Mouse (Mus musculus): ENCODE results near the gene Speer4d. TPM values are rescaled to one million over a fixed set of nuclear protein-coding genes. Genes with fewer than 3 reads are reported as not detected.
"Not testable (repeated sequence)": the region's sequence is repeated elsewhere in the genome, so short reads cannot be mapped to it uniquely, and the experiment has no call there.

Speer4d gene
- polyA plus RNA-seq, 1 experiment from 2014 or later = not detected

DNA sequence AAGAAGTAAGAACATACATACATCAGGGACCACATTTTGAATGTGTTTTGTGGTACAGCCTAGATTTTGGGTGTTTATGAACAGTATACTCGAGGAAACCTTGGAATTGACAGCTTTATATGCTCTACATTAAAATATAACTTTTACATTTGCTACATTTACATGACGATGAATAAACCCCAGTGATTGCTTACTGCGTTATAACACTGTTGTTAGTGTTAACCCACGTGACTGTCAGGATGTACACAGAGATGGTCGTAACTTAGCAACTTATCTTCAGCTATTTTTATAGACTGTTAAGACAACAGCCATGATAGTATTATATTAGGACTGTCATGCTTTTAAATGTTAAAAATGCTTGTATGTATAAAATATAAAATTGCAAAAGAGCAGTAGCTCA, 17.4 kb upstream of the Speer4d start:
- not testable (repeated sequence) for H3K27ac ChIP-seq (ENCODE audit: low read depth, low read length); DNase-seq (ENCODE audit: low spot score); H3K4me1 ChIP-seq (replicated peaks; ENCODE audit: control insufficient read depth, insufficient read depth, low read length); H3K27me3 ChIP-seq (ENCODE audit: control insufficient read depth, insufficient read depth, low read length); H3K4me3 ChIP-seq (ENCODE audit: low read depth, low read length); H3K36me3 ChIP-seq (ENCODE audit: control insufficient read depth, insufficient read depth, low read length); H3K9ac ChIP-seq (ENCODE audit: low read length); H3K4me2 ChIP-seq (ENCODE audit: low read depth, low read length, severe bottlenecking)
- ATAC-seq (replicated peaks; ENCODE audit: low FRiP score) = peak; percentile 62; the same call in 1 of the 2 replicates
- H3K9me3 ChIP-seq (ENCODE audit: control insufficient read depth, low read length) = peaks cover 12% of the 10 kb centered on the region
- 65% methylated on average over 5 of the region's 5 CpGs for WGBS

DNA sequence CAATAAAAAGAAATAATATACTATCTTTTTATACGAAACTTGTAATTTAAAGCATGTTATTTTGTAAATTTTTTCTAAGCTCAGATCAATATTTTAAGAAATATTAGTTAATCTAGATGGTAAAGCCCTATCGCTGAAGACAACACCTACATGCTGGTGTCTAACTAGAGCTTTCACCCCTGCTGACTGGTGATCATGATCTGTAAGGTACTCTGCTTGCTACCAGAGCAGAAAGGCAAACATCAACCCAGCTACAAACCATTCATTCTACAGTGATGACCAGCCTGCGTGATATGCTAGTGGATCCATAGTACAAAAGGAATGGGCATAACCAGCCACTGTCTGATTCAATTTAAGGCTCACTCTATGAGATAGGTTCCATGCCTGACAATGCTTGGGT, 16.9 kb upstream of the Speer4d start:
- peak; percentile 57 for ATAC-seq (replicated peaks; ENCODE audit: low FRiP score)
- not testable (repeated sequence) for H3K4me2 ChIP-seq (ENCODE audit: low read depth, low read length, severe bottlenecking); H3K27ac ChIP-seq (ENCODE audit: low read depth, low read length); H3K9ac ChIP-seq (ENCODE audit: low read length); H3K36me3 ChIP-seq (ENCODE audit: control insufficient read depth, insufficient read depth, low read length); H3K4me3 ChIP-seq (ENCODE audit: low read depth, low read length); DNase-seq (ENCODE audit: low spot score); H3K4me1 ChIP-seq (replicated peaks; ENCODE audit: control insufficient read depth, insufficient read depth, low read length); H3K27me3 ChIP-seq (ENCODE audit: control insufficient read depth, insufficient read depth, low read length)
- WGBS = 65% methylated on average over 3 of the region's 3 CpGs
- peaks cover 12% of the 10 kb centered on the region for H3K9me3 ChIP-seq (ENCODE audit: control insufficient read depth, low read length)

DNA sequence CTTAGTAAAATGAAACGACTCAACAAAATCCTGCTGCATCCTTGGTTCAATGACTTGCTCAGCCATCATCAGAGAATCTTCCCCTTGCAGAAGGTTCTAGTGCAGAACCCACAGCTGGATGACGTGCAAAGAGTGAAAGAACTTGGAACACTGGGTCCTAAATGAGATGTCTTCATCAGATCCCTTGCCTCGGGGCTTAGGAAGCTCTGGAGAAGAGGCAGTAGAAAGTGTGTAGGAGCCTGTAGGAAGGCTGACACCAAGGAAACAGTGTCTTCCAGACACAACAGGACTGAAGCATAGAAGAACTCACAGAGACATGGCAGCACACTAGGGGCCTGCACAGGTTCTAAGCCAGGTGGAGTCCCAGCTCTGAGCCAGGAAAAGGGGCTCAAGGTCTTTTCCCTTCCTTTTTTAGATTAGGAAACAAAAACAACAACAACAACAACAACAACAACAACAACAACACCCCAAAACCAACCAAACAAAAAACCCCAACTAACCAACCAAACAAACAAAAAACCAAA, 16.4 kb upstream of the Speer4d start:
- not testable (repeated sequence) for H3K36me3 ChIP-seq (ENCODE audit: control insufficient read depth, insufficient read depth, low read length); H3K4me3 ChIP-seq (ENCODE audit: low read depth, low read length); H3K4me1 ChIP-seq (replicated peaks; ENCODE audit: control insufficient read depth, insufficient read depth, low read length); H3K4me2 ChIP-seq (ENCODE audit: low read depth, low read length, severe bottlenecking); H3K27ac ChIP-seq (ENCODE audit: low read depth, low read length); H3K9ac ChIP-seq (ENCODE audit: low read length); H3K27me3 ChIP-seq (ENCODE audit: control insufficient read depth, insufficient read depth, low read length)
- peak; percentile 53 for DNase-seq (ENCODE audit: low spot score)
- peaks cover 12% of the 10 kb centered on the region for H3K9me3 ChIP-seq (ENCODE audit: control insufficient read depth, low read length)
- ATAC-seq (replicated peaks; ENCODE audit: low FRiP score) = 0 out of 2 replicates have a peak, but pooled peaks have one; percentile 50
- WGBS = 64% methylated on average over 3 of the region's 3 CpGs

- H3K36me3 ChIP-seq (ENCODE audit: control insufficient read depth, insufficient read depth, low read length); DNase-seq (ENCODE audit: low spot score); H3K9ac ChIP-seq (ENCODE audit: low read length); H3K4me2 ChIP-seq (ENCODE audit: low read depth, low read length, severe bottlenecking); H3K27ac ChIP-seq (ENCODE audit: low read depth, low read length); ATAC-seq (replicated peaks; ENCODE audit: low FRiP score); H3K4me1 ChIP-seq (replicated peaks; ENCODE audit: control insufficient read depth, insufficient read depth, low read length); H3K4me3 ChIP-seq (ENCODE audit: low read depth, low read length); H3K27me3 ChIP-seq (ENCODE audit: control insufficient read depth, insufficient read depth, low read length): not testable (repeated sequence)
- peaks cover 12% of the 10 kb centered on the region for H3K9me3 ChIP-seq (ENCODE audit: control insufficient read depth, low read length)
- 54% methylated on average over 2 of the region's 2 CpGs for WGBS
These were observed 15.9 kb upstream of the Speer4d start for GRCm38 (mm10) chr5:15603008-15603407.

DNA sequence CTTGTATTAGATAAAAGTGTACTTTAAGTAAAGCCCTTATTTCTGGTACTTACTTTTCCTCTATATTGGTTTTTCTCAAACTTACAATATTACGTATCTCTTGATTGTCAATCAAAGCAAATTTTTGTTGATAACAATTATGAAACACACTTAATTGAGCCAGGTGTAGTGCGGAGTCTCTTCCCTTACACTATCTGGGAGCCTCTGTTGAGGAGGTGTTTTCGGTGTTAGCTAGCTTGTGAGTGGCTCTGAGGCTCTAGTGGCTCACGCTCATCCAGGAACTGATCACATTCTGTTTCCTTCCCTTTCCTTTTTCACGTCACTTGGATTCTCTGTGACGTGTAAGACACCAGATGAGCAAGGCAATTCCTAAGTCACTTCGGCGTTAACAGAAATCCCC, 15.3 kb upstream of the Speer4d start:
- not testable (repeated sequence) for H3K4me2 ChIP-seq (ENCODE audit: low read depth, low read length, severe bottlenecking); ATAC-seq (replicated peaks; ENCODE audit: low FRiP score); H3K9ac ChIP-seq (ENCODE audit: low read length); H3K27ac ChIP-seq (ENCODE audit: low read depth, low read length); H3K4me1 ChIP-seq (replicated peaks; ENCODE audit: control insufficient read depth, insufficient read depth, low read length); DNase-seq (ENCODE audit: low spot score); H3K36me3 ChIP-seq (ENCODE audit: control insufficient read depth, insufficient read depth, low read length); H3K4me3 ChIP-seq (ENCODE audit: low read depth, low read length); H3K27me3 ChIP-seq (ENCODE audit: control insufficient read depth, insufficient read depth, low read length)
- WGBS = 74% methylated on average over 8 of the region's 8 CpGs
- H3K9me3 ChIP-seq (ENCODE audit: control insufficient read depth, low read length) = peaks cover 12% of the 10 kb centered on the region

DNA sequence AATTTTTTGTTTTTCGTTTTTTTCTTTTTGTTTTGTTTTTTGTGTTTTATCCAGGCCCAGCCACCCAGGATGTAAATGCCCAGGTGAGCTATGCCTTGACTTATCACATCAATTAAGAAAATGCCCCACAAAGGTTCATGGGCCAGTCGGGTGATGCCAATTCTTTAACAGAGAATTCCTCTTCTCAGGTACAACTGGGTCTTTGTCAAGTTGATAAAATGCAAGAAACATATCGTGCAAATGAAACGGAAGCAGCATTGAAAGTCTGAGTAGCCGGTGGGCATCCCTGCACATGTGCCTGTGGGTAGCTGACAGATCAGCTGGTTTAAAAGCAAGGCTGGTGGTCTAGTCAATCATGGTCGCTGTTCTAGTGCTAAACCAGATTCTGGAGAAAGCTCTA, 12.2 kb upstream of the Speer4d start:
- H3K9ac ChIP-seq (ENCODE audit: low read length); H3K27ac ChIP-seq (ENCODE audit: low read depth, low read length); DNase-seq (ENCODE audit: low spot score); H3K4me1 ChIP-seq (replicated peaks; ENCODE audit: control insufficient read depth, insufficient read depth, low read length); H3K36me3 ChIP-seq (ENCODE audit: control insufficient read depth, insufficient read depth, low read length); H3K4me2 ChIP-seq (ENCODE audit: low read depth, low read length, severe bottlenecking); H3K27me3 ChIP-seq (ENCODE audit: control insufficient read depth, insufficient read depth, low read length); H3K4me3 ChIP-seq (ENCODE audit: low read depth, low read length): not testable (repeated sequence)
- peaks cover 10% of the 10 kb centered on the region for H3K9me3 ChIP-seq (ENCODE audit: control insufficient read depth, low read length)
- ATAC-seq (replicated peaks; ENCODE audit: low FRiP score) = peak; percentile 71
- WGBS = 72% methylated on average over 5 of the region's 6 CpGs

GRCm38 (mm10) chr5:15610695-15611094, 8.2 kb upstream of the Speer4d start:
- not testable (repeated sequence) for DNase-seq (ENCODE audit: low spot score); H3K9me3 ChIP-seq (ENCODE audit: control insufficient read depth, low read length); H3K27ac ChIP-seq (ENCODE audit: low read depth, low read length); H3K4me1 ChIP-seq (replicated peaks; ENCODE audit: control insufficient read depth, insufficient read depth, low read length); H3K4me3 ChIP-seq (ENCODE audit: low read depth, low read length); H3K27me3 ChIP-seq (ENCODE audit: control insufficient read depth, insufficient read depth, low read length); H3K36me3 ChIP-seq (ENCODE audit: control insufficient read depth, insufficient read depth, low read length); ATAC-seq (replicated peaks; ENCODE audit: low FRiP score); H3K4me2 ChIP-seq (ENCODE audit: low read depth, low read length, severe bottlenecking); H3K9ac ChIP-seq (ENCODE audit: low read length)
- whole genome bisulfite sequencing = 12% methylated on average over 1 of the region's 1 CpGs

DNA sequence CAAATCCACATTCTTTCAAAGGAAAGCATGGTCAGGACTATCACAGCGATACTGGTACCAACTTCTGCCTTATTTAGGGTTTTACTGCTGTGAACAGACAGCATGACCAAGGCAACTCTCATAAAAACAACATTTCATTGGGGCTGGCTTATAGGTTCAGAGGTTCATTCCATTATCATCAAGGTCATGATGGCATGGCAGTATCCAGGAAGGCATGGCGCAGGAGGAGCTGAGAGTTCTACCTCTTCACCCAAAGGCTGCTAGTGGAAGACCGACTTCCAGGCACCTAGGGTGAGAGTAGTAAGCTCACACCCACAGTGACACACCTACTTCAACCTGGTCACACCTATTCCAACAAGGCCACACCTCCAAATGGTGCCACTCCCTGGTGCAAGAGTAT, 2.7 kb upstream of the Speer4d start:
- not testable (repeated sequence) for ATAC-seq (replicated peaks; ENCODE audit: low FRiP score); H3K9ac ChIP-seq (ENCODE audit: low read length); DNase-seq (ENCODE audit: low spot score); H3K4me1 ChIP-seq (replicated peaks; ENCODE audit: control insufficient read depth, insufficient read depth, low read length); H3K4me3 ChIP-seq (ENCODE audit: low read depth, low read length); H3K27ac ChIP-seq (ENCODE audit: low read depth, low read length); H3K36me3 ChIP-seq (ENCODE audit: control insufficient read depth, insufficient read depth, low read length); H3K27me3 ChIP-seq (ENCODE audit: control insufficient read depth, insufficient read depth, low read length); H3K4me2 ChIP-seq (ENCODE audit: low read depth, low read length, severe bottlenecking); H3K9me3 ChIP-seq (ENCODE audit: control insufficient read depth, low read length)
- 79% methylated on average over 3 of the region's 3 CpGs for WGBS

GRCm38 (mm10) chr5:15628136-15628535, 9.3 kb downstream of the Speer4d start:
- not testable (repeated sequence) for H3K27ac ChIP-seq (ENCODE audit: low read depth, low read length); H3K4me1 ChIP-seq (replicated peaks; ENCODE audit: control insufficient read depth, insufficient read depth, low read length); H3K9ac ChIP-seq (ENCODE audit: low read length); H3K9me3 ChIP-seq (ENCODE audit: control insufficient read depth, low read length); H3K4me3 ChIP-seq (ENCODE audit: low read depth, low read length); ATAC-seq (replicated peaks; ENCODE audit: low FRiP score); H3K4me2 ChIP-seq (ENCODE audit: low read depth, low read length, severe bottlenecking); DNase-seq (ENCODE audit: low spot score); H3K27me3 ChIP-seq (ENCODE audit: control insufficient read depth, insufficient read depth, low read length); H3K36me3 ChIP-seq (ENCODE audit: control insufficient read depth, insufficient read depth, low read length)
- WGBS = 43% methylated on average over 1 of the region's 1 CpGs
